Mouse (Mus musculus): ENCODE results near the gene Zfp750. TPM values are rescaled to one million over a fixed set of nuclear protein-coding genes. Genes with fewer than 3 reads are reported as not detected.

Gene Zfp750
- polyA plus RNA-seq, 1 experiment from 2014 or later: 0.77 TPM

DNA sequence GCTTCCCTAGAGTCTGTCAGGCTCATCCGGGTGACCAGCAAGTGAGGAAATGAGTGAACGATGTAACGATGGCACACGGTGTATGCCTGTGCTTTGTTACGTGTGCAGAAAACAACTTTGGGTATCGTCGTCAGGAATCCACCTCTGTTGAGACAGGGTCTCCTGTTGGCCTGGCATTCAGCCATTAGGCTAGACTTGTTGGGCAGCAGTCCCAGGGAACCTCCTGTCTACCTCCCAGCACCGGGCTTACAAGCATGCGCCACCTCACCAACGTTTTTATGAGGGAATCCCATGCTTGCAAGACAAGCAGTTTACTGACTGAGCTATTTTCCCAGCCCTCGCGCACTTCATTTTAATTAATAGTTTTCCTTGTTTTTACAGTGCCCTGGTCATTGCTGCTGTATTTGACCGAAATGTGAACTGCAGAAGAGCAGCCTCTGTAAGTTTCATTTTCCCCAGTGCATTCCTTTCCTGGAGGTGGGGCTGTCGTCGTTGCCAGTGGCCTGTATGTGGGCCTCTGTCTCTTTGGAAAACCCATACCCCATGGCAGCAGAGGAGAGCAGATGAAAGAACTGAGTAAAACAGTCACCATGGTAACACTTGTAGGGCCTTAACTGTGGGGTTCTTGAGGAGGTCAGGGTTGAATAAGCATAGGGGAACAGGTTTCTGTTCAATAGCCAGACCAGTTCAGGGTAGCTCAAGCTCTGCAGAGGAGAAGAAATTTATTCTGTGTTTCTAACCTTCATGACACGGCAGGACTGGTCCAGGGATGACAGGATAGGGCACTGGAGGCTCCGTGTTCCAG is 30.9 kb upstream of the Zfp750 start:
- WGBS: 44% methylated on average over 17 of the region's 17 CpGs
- ATAC-seq (replicated peaks; ENCODE audit: low FRiP score): peak; percentile 77
- H3K4me3 ChIP-seq (replicated peaks): no peak overlapping the region

DNA sequence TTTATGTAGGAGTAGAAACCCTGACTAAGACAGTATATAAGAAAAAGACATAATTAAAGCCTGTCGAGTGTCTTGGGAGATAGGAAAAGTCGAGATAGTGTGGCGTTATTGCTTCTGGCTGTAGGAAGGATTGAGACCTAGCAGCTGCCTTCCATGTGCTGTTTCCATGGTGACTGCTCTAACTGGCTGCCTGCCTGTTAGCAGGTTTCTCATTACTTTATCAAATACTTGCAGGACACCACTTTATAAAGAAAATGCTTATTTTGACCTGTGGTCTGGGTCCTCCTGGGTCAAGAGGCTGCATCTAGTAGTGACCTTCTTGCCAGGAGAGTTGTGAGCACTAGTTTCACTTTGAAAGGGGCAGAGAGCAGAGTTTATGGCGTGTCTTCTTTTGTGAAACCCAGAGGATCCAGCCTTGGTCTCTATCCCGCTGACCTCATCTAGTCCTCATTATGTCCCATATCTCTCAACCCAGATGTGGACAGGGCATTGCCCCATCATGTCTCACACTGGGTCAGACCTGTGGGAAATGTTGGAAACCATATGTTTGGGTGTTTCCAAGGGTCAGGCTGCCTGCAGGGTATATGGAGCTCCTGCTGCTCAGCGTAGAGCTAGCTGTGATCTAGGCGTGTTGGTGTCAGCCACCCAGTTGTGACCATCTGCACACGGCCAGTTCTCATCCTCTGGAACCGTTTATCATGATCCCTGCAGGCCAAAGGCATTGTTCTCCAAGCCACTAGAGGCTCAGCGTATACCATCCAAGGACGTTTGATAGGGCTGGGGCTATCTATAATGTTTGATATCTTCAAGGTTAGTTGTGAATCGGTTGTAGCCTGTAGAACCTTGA is 30.1 kb upstream of the Zfp750 start:
- WGBS: 62% methylated on average over 12 of the region's 12 CpGs
- Histone ChIP-seq H3K27me3 (no peaks in the 10 kb centered on the region), H3K9me3 (replicated peaks) (no peaks in the 10 kb centered on the region), H3K4me2 (no peak overlapping the region), H3K4me1 (peaks cover 48% of the 10 kb centered on the region), H3K36me3 (no peaks in the 10 kb centered on the region), H3K4me3 (replicated peaks) (no peak overlapping the region), H3K27ac (peak overlapping the region; percentile 72), H3K9ac (no peak overlapping the region)
- ATAC-seq (replicated peaks; ENCODE audit: low FRiP score): no peak

More for the DNA sequence above, 30.9 kb upstream of the Zfp750 start:
- H3K4me2 ChIP-seq: peak overlapping the region; percentile 8
- H3K27me3 ChIP-seq: no peaks in the 10 kb centered on the region
- peaks cover 42% of the 10 kb centered on the region for H3K4me1 ChIP-seq
- peak overlapping the region; percentile 72 for H3K27ac ChIP-seq
- H3K9me3 ChIP-seq (replicated peaks): no peaks in the 10 kb centered on the region
- H3K9ac ChIP-seq: no peak overlapping the region
- no peaks in the 10 kb centered on the region for H3K36me3 ChIP-seq

DNA sequence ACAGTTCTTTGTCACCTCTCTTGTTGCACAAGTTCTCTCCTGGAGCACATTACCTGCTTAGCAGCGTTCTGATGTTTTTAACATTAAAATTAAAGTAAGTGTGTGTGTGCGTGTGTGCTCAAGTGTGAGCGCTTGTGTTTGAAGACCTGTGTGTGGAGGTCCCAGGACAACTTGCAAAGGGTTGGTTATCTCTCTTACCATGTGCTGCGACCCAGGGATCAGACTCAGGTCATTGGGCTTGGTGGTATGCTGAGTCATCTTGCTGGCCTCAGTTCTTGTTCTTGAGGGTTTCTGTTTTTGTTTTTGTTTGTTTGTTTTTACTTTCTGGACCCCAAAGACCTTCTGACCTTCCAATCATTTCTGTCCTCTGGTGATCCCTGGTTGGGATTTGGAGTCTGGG is 28.8 kb upstream of the Zfp750 start:
- Histone ChIP-seq H3K4me2 (no peak overlapping the region), H3K9ac (no peak overlapping the region), H3K27ac (no peak overlapping the region), H3K4me1 (peaks cover 50% of the 10 kb centered on the region), H3K27me3 (no peaks in the 10 kb centered on the region), H3K36me3 (no peaks in the 10 kb centered on the region), H3K4me3 (replicated peaks) (no peak overlapping the region), H3K9me3 (replicated peaks) (no peaks in the 10 kb centered on the region)
- no peak for ATAC-seq (replicated peaks; ENCODE audit: low FRiP score)
- 88% methylated on average over 4 of the region's 4 CpGs for WGBS

DNA sequence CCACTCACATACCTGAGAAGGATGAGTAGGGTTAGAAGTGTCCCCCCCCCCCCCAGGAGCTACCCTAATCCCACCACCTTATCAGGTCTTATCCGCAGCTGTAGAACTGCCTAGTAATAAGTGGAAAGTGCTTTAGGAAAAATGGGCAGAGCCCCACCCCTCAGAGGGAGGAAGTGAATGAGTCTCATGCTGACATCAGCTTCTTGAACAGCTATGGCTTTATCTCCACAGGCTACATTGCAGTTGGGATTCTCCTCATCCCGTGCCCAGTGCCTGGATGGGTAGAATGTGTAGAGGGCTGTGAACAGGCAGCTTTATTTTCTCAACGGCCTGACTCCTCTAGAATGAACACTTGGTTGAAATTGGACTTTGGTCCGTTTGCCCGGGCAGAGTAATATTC is 28.1 kb upstream of the Zfp750 start:
- no peak overlapping the region for H3K4me2 ChIP-seq
- H3K9me3 ChIP-seq (replicated peaks): no peaks in the 10 kb centered on the region
- peaks cover 47% of the 10 kb centered on the region for H3K4me1 ChIP-seq
- 90% methylated on average over 5 of the region's 5 CpGs for WGBS
- H3K9ac ChIP-seq: no peak overlapping the region
- no peak for ATAC-seq (replicated peaks; ENCODE audit: low FRiP score)
- no peaks in the 10 kb centered on the region for H3K36me3 ChIP-seq
- H3K27ac ChIP-seq: no peak overlapping the region
- H3K27me3 ChIP-seq: no peaks in the 10 kb centered on the region
- H3K4me3 ChIP-seq (replicated peaks): no peak overlapping the region

DNA sequence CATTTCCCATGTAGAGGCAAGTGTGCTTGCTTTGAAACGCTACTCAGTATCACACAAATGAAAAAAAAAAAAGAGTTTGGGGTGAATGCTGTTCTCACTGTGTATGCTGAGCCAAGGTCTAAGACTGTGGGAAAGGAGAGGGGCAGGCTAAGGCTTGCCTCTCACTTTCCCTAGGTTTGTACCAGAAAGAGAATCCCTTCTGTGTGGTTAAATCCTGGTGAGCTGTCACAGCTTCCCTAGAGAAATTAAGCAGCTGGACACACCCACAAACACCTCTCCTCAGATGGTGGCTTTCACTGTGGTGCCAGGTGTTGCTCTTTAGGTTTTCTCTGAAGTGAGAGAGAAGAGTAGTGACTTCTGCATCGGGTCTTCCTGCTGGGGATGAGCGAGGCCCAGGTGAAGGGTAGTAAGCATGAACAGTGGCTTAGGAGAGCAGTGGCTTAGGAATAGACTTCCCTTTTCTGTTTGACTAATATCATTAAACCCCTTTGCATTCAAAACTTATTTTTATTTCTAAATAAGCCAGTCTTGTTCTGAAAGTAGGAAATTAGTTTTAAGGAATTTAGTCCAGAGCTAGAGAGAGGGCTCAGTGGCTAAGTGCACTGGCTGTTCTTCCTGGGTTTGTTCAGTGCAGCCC is 26.4 kb upstream of the Zfp750 start:
- H3K9ac ChIP-seq: no peak overlapping the region
- H3K27me3 ChIP-seq: no peaks in the 10 kb centered on the region
- H3K27ac ChIP-seq: 0 out of 2 replicates have a peak overlapping the region, but pooled peaks have one; percentile 77
- peaks cover 35% of the 10 kb centered on the region for H3K4me1 ChIP-seq
- H3K4me2 ChIP-seq: no peak overlapping the region
- no peak overlapping the region for H3K4me3 ChIP-seq (replicated peaks)
- 81% methylated on average over 3 of the region's 3 CpGs for WGBS
- no peaks in the 10 kb centered on the region for H3K9me3 ChIP-seq (replicated peaks)
- ATAC-seq (replicated peaks; ENCODE audit: low FRiP score): no peak
- no peaks in the 10 kb centered on the region for H3K36me3 ChIP-seq

DNA sequence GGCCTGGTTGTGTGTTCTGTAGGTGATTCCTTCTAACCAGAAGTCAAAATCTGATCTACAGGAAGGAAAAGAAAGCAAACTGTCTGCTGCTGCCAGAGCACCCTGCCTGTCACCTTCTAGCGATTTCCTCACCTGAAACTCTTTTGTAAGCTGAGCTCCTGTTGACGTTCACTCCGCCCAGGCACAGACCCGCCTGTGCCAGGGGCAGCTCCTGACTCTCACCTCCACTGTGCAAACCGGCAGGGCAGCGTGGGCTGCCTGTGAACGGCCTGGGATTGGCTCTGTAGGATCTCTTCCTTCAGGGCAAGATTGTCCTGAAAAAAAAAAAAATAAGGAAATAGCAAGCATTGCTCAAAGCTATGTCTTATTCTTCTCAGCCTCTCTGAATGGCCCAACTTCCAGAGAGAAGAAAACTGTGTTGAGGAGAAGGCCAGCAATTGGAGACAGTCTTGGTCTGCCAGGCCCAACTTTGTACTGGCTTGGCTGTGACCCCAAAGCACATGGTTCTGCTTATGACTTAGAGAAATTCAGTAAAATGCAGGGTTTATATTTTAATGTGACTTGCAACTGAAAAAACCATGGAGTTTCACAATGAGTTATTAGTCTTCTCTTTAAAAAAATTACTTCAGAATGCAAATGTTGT is 25.7 kb upstream of the Zfp750 start:
- WGBS: 51% methylated on average over 7 of the region's 7 CpGs
- no peak for ATAC-seq (replicated peaks; ENCODE audit: low FRiP score)
- no peaks in the 10 kb centered on the region for H3K9me3 ChIP-seq (replicated peaks)
- no peaks in the 10 kb centered on the region for H3K36me3 ChIP-seq
- H3K9ac ChIP-seq: no peak overlapping the region
- no peak overlapping the region for H3K4me3 ChIP-seq (replicated peaks)
- no peaks in the 10 kb centered on the region for H3K27me3 ChIP-seq
- H3K4me1 ChIP-seq: peaks cover 28% of the 10 kb centered on the region
- no peak overlapping the region for H3K4me2 ChIP-seq
- H3K27ac ChIP-seq: peak overlapping the region; percentile 77

DNA sequence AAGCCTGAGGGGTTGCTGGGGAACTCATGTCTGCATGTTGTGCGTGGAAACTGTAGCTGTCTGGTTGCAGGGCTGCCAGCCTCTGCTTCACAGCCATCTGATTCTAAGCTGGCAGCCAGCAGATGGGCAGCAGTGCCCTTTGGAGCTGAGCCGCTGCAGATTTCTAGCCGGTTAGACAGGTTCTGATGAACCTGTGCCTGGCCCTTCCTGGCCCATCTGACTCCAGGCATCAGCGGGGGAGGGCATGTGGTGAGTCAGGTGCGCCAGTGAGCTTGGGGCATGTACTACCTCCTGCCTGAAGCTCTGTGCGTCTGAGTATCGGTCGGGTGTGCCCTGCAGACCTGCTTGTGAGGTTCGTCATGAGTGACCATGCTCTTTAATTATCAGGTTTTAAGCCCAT is 24.8 kb upstream of the Zfp750 start:
- Histone ChIP-seq H3K4me3 (replicated peaks) (no peak overlapping the region), H3K27me3 (no peaks in the 10 kb centered on the region), H3K27ac (peak overlapping the region; percentile 77), H3K4me2 (no peak overlapping the region), H3K9ac (no peak overlapping the region), H3K36me3 (no peaks in the 10 kb centered on the region), H3K9me3 (replicated peaks) (no peaks in the 10 kb centered on the region), H3K4me1 (peaks cover 19% of the 10 kb centered on the region)
- ATAC-seq (replicated peaks; ENCODE audit: low FRiP score): peak; percentile 77
- WGBS: 75% methylated on average over 9 of the region's 9 CpGs

DNA sequence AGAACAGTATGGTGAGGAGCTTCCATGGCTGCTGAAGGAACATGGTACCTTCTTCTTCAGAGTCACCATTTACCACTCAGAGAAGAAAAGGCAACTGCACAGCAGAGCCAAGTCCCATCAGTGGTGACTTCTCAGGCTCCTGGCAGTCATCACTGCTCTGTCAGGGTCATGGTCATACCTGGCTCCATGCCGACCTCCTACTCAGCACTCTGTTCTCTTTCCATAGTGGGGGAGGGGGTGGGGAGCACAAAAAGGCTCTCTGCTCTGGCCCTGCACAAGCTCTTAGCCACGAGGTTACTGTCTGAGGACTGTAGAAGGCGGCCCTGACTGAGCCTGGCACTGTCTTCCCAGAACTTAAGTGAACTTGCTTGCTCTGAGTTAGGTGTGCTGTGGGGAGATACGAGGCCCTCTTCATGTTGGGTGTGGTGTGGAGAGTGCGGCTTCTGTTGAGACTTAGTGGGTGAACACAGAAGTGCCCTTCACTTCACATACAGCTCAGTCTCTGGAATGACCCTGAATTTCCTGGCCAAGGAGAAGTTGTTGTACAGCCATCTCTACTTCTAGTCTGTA is 24.2 kb upstream of the Zfp750 start:
- Histone ChIP-seq H3K27ac (peak overlapping the region; percentile 77), H3K4me1 (peaks cover 16% of the 10 kb centered on the region; the same call in 1 of the 2 replicates), H3K9ac (no peak overlapping the region), H3K9me3 (replicated peaks) (no peaks in the 10 kb centered on the region), H3K4me3 (replicated peaks) (no peak overlapping the region), H3K4me2 (no peak overlapping the region), H3K36me3 (no peaks in the 10 kb centered on the region), H3K27me3 (no peaks in the 10 kb centered on the region)
- 87% methylated on average over 5 of the region's 5 CpGs for WGBS
- ATAC-seq (replicated peaks; ENCODE audit: low FRiP score): peak; percentile 46

DNA sequence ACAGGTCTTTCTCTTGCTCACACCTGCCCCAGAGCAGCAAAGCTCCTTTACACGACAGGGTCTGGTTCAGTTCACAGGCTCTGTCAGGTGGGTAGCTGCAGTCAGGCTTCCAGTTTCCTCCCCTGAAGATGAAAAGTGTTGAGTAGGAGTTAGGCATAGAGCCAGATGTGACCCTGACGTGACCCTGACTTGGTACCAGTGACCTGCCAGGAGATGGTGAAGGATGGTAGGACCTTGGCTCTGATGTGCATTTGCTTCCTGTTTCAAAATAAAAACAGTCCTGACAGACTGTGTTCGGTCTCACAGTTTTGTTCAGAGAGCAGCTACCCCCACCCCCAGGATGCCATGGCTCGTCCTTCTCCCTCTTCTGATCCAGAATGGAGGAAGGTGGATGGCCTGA is 23.3 kb upstream of the Zfp750 start:
- H3K4me2 ChIP-seq: no peak overlapping the region
- H3K27ac ChIP-seq: no peak overlapping the region
- peaks cover 13% of the 10 kb centered on the region; the same call in 1 of the 2 replicates for H3K4me1 ChIP-seq
- ATAC-seq (replicated peaks; ENCODE audit: low FRiP score): no peak
- no peaks in the 10 kb centered on the region for H3K27me3 ChIP-seq
- H3K9me3 ChIP-seq (replicated peaks): no peaks in the 10 kb centered on the region
- H3K9ac ChIP-seq: no peak overlapping the region
- WGBS: 73% methylated on average over 4 of the region's 4 CpGs
- H3K36me3 ChIP-seq: no peaks in the 10 kb centered on the region
- no peak overlapping the region for H3K4me3 ChIP-seq (replicated peaks)

DNA sequence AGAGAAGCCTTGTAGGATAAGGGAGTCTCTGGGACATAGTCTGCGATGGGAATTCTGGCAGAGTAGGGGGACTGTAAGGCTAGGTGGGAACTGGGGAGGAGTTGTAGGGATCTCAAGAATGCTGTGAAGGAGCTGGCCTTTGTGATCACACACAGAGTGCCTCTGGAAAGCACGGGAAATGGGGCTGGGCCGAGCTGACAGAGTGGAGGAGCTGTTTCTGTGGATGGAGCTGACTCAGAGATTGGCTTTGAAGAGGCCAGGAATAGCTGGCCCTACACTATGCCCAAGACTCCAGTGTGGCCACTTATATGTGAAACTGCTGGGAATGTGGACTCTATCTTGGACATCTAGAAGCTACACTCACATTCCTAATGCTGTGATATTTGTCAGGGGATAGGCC is 17.4 kb upstream of the Zfp750 start:
- no peaks in the 10 kb centered on the region for H3K27me3 ChIP-seq
- peaks cover 19% of the 10 kb centered on the region for H3K4me1 ChIP-seq
- no peaks in the 10 kb centered on the region for H3K36me3 ChIP-seq
- no peak for ATAC-seq (replicated peaks; ENCODE audit: low FRiP score)
- H3K9me3 ChIP-seq (replicated peaks): no peaks in the 10 kb centered on the region
- H3K27ac ChIP-seq: no peak overlapping the region
- no peak overlapping the region for H3K4me3 ChIP-seq (replicated peaks)
- no peak overlapping the region for H3K9ac ChIP-seq
- WGBS: 41% methylated on average over 3 of the region's 3 CpGs
- no peak overlapping the region for H3K4me2 ChIP-seq

DNA sequence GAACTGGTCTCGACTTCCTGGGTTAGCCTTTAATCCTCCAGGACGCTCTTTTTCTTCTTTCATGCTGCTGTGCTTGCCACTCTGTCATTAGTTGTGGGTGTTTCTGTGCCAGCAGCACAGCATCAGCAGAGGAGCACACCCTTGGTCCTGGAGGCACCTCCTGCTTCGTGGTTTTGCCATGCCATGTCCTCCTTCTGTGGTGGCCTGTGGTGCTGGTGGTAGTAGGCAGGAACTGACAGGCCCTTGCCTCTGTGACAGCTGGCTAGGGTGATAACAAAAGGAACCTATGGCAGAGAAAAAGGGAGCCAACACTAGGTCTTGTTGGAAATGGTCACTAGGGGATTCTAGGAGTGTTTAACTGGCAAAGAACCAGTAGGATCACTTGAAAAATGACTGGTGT is 10.6 kb upstream of the Zfp750 start:
- H3K9me3 ChIP-seq (replicated peaks): no peaks in the 10 kb centered on the region
- peaks cover 6% of the 10 kb centered on the region; the same call in 1 of the 2 replicates for H3K4me1 ChIP-seq
- H3K4me3 ChIP-seq (replicated peaks): no peak overlapping the region
- WGBS: 92% methylated on average over 3 of the region's 3 CpGs
- H3K4me2 ChIP-seq: no peak overlapping the region
- no peak overlapping the region for H3K27ac ChIP-seq
- no peak overlapping the region for H3K9ac ChIP-seq
- H3K36me3 ChIP-seq: no peaks in the 10 kb centered on the region
- H3K27me3 ChIP-seq: no peaks in the 10 kb centered on the region
- ATAC-seq (replicated peaks; ENCODE audit: low FRiP score): no peak
